Comparison of ENCODE assay signal across 8 mouse cellular contexts in genomic region chr1:181352043-181352366, GRCm38 (mm10). TPM values are rescaled to one million over a fixed set of nuclear protein-coding genes. Genes with fewer than 3 reads are reported as not detected.
DNase-seq lines count a peak whose midpoint lies in the region; ATAC-seq and TF ChIP-seq lines count a peak whose summit lies in the region.

No protein-coding gene starts in this region.

- peak; percentile 74; the same call in 1 of the 2 replicates for ATAC-seq in lung, embryonic 14.5 days (ENCODE audit: insufficient read depth)
- ATAC-seq in intestine, embryonic 16.5 days: no peak
- no peak; the same call in none of the 2 replicates for ATAC-seq in neural tube, embryonic 13.5 days (ENCODE audit: low read depth)
- ATAC-seq in erythroid progenitor cell, adult 5-6 weeks (replicated peaks; ENCODE audit: low FRiP score, poor library complexity, severe bottlenecking): no peak
- no peak for ATAC-seq in cerebellum, adult (ENCODE audit: insufficient number of reproducible peaks, low FRiP score, low TSS enrichment)

- H3K4me1 ChIP-seq in lung, embryonic 14.5 days (ENCODE audit: insufficient read depth): no peaks in the 10 kb centered on the region; the same call in 1 of the 2 replicates
- peaks cover 27% of the 10 kb centered on the region for H3K4me1 ChIP-seq in forebrain, embryonic 10.5 days
- H3K4me1 ChIP-seq in intestine, embryonic 16.5 days (ENCODE audit: control insufficient read depth, insufficient read depth, low read length): peaks cover 19% of the 10 kb centered on the region
- H3K4me1 ChIP-seq in neural tube, embryonic 13.5 days (replicated peaks): peaks cover 21% of the 10 kb centered on the region

- TF ChIP-seq CTCF in lung, embryonic 14.5 days (IDR thresholded peaks at IDR 0.05; ENCODE audit: low read depth): no peak

- 7% methylated on average over 3 of the region's 3 CpGs for WGBS in lung, embryonic 14.5 days
- WGBS in forebrain, embryonic 10.5 days: 8% methylated on average over 3 of the region's 3 CpGs
- WGBS in intestine, embryonic 16.5 days: 9% methylated on average over 3 of the region's 3 CpGs
- WGBS in neural tube, embryonic 13.5 days: 2% methylated on average over 3 of the region's 3 CpGs

- peak overlapping the region; percentile 54 for H3K9ac ChIP-seq in lung, embryonic 14.5 days
- H3K9ac ChIP-seq in intestine, embryonic 16.5 days (ENCODE audit: low read depth, low read length): peak overlapping the region; percentile 63
- peak overlapping the region; percentile 72 for H3K9ac ChIP-seq in neural tube, embryonic 13.5 days

- H3K4me3 ChIP-seq in lung, embryonic 14.5 days (ENCODE audit: low read depth, low read length): peak overlapping the region; percentile 50
- H3K4me3 ChIP-seq in forebrain, embryonic 10.5 days: peak overlapping the region; percentile 69
- peak overlapping the region; percentile 61 for H3K4me3 ChIP-seq in intestine, embryonic 16.5 days (ENCODE audit: low read length)
- H3K4me3 ChIP-seq in neural tube, embryonic 13.5 days: peak overlapping the region; percentile 60

- no peak for DNase-seq in lung, embryonic 14.5 days
- no peak for DNase-seq in lung, postnatal 36 days
- DNase-seq in forebrain, embryonic 10.5 days (ENCODE audit: extremely low spot score, low spot score): no peak
- no peak for DNase-seq in gastrocnemius, postnatal 14 days

- peaks cover 43% of the 10 kb centered on the region for H3K27me3 ChIP-seq in lung, embryonic 14.5 days (ENCODE audit: insufficient read depth, low read length)
- peaks cover 81% of the 10 kb centered on the region for H3K27me3 ChIP-seq in forebrain, embryonic 10.5 days (ENCODE audit: poor library complexity, severe bottlenecking)
- peaks cover 35% of the 10 kb centered on the region for H3K27me3 ChIP-seq in intestine, embryonic 16.5 days (replicated peaks; ENCODE audit: control insufficient read depth, insufficient read depth, low read length)
- H3K27me3 ChIP-seq in neural tube, embryonic 13.5 days: peaks cover 58% of the 10 kb centered on the region

- H3K36me3 ChIP-seq in lung, embryonic 14.5 days (ENCODE audit: insufficient read depth): no peaks in the 10 kb centered on the region
- H3K36me3 ChIP-seq in forebrain, embryonic 10.5 days (replicated peaks): no peaks in the 10 kb centered on the region
- H3K36me3 ChIP-seq in intestine, embryonic 16.5 days (ENCODE audit: control insufficient read depth, insufficient read depth, low read length): no peaks in the 10 kb centered on the region
- no peaks in the 10 kb centered on the region for H3K36me3 ChIP-seq in neural tube, embryonic 13.5 days

- H3K9me3 ChIP-seq in lung, embryonic 14.5 days (ENCODE audit: low read depth, low read length): no peaks in the 10 kb centered on the region
- no peaks in the 10 kb centered on the region for H3K9me3 ChIP-seq in forebrain, embryonic 10.5 days
- H3K9me3 ChIP-seq in intestine, embryonic 16.5 days (ENCODE audit: control insufficient read depth, low read length): no peaks in the 10 kb centered on the region
- no peaks in the 10 kb centered on the region for H3K9me3 ChIP-seq in neural tube, embryonic 13.5 days

- intact Hi-C loops in gastrocnemius, postnatal 14 days (cut with DNase I; ENCODE audit: low total_unique reads): no loop called here

- H3K27ac ChIP-seq in lung, embryonic 14.5 days (ENCODE audit: low read depth): no peak overlapping the region
- peak overlapping the region; percentile 89 for H3K27ac ChIP-seq in forebrain, embryonic 10.5 days
- H3K27ac ChIP-seq in intestine, embryonic 16.5 days (ENCODE audit: low read length): no peak overlapping the region
- no peak overlapping the region for H3K27ac ChIP-seq in neural tube, embryonic 13.5 days (replicated peaks)

- H3K4me2 ChIP-seq in lung, embryonic 14.5 days: peak overlapping the region; percentile 96
- H3K4me2 ChIP-seq in intestine, embryonic 16.5 days (ENCODE audit: low read depth, low read length): peak overlapping the region; percentile 99
- H3K4me2 ChIP-seq in neural tube, embryonic 13.5 days: peak overlapping the region; percentile 99

RNA-seq across cellular contexts. Expression of gene Cnih3, which starts 0.4 kb away (rescaled TPM):
- 0.18 TPM in 1 of 2 replicates, not detected in the other for polyA plus RNA-seq in lung, embryonic 14.5 days (2014; fragmentation: Nextera tagmentation; extraction: Ambion mirVana)
- polyA plus RNA-seq in forebrain, embryonic 10.5 days (2016; fragmentation: Nextera tagmentation; extraction: Ambion mirVana): 0.95 and 1.3 TPM in 2 replicates
- 0.13 and 0.21 TPM in 2 replicates for polyA plus RNA-seq in intestine, embryonic 16.5 days (2015; fragmentation: Nextera tagmentation; extraction: Ambion mirVana)
- 9.6 and 12.9 TPM in 2 replicates for polyA plus RNA-seq in neural tube, embryonic 13.5 days (2015; fragmentation: Nextera tagmentation; extraction: Ambion mirVana)
- under 1 TPM in 1 of 2 experiments, not detected in 1; 0.10 TPM for total RNA-seq in gastrocnemius, postnatal 14 days (2021)
- total RNA-seq in erythroid progenitor cell, adult 5-6 weeks (2015; ENCODE audit: low replicate concordance): not detected in 2 replicates
- not detected in 2 replicates for total RNA-seq in erythroid progenitor cell, adult 5-6 weeks (2017; ENCODE audit: low replicate concordance)
